Mouse (Mus musculus): Measurements from ENCODE around the gene Axin2. TPM values are rescaled to one million over a fixed set of nuclear protein-coding genes. Genes with fewer than 3 reads are reported as not detected.

Axin2 gene
- polyA plus RNA-seq, 1 experiment from 2014 or later = 2.7 TPM

- H3K36me3 ChIP-seq (ENCODE audit: control insufficient read depth, insufficient read depth, low read length) = no peaks in the 10 kb centered on the region
- H3K27ac ChIP-seq (replicated peaks) = no peak overlapping the region
- H3K9ac ChIP-seq (ENCODE audit: low read length) = no peak overlapping the region
- 79% methylated on average over 6 of the region's 6 CpGs for WGBS
- no peaks in the 10 kb centered on the region for H3K9me3 ChIP-seq (ENCODE audit: control insufficient read depth, low read length)
- ATAC-seq (ENCODE audit: low FRiP score, low TSS enrichment) (no peak), DNase-seq (ENCODE audit: low spot score) (no peak)
- H3K4me1 ChIP-seq (replicated peaks; ENCODE audit: control insufficient read depth, insufficient read depth) = peaks cover 3% of the 10 kb centered on the region; the same call in 1 of the 2 replicates
- no peak overlapping the region for H3K4me2 ChIP-seq (replicated peaks; ENCODE audit: low read depth)
- H3K4me3 ChIP-seq (ENCODE audit: low read depth, low read length) = no peak overlapping the region
- TF ChIP-seq EP300 (optimal IDR thresholded peaks at IDR 0.05) (no peak), CTCF (IDR thresholded peaks at IDR 0.05; ENCODE audit: low read depth) (no peak)
- H3K27me3 ChIP-seq (ENCODE audit: control insufficient read depth, insufficient read depth, low read length) = no peaks in the 10 kb centered on the region
These were observed 21.7 kb upstream of the Axin2 start for GRCm38 (mm10) chr11:108898483-108898882.

DNA sequence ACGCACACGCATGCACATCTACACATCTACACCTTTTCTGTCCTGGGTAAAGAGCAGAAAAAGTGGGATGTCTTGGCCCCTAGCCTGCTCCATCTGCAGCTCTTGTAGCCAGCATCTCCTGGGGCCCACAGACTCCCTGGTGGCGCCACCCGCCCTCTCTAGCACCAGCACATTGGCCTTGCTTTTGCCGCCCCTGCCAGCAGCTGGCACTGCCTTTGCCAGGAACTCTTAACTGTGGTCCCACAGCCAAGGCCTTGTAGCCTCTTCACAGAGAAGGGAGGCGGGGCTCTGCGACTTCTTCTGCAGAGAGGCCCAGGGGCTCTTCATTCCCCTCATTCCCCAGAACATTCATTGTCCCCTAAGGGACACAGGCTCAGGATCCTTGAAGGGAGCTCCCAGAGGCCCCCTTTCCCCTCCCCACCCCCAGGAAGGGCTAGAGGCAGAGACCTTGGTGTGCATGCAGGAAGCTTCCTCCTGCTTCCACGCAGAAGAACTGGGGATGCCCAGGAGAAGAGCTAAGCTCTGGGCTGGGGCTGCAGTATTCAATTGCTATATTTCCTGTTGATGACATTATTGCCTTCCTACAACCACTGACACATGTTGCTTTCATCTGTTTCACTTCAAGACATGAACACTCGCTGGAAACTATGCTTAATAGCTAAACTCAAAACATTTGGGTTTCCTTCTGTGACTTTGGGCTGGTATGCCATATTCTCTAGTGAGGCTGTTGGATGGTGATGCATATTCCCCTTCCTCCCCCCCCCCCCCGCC is 19.2 kb upstream of the Axin2 start:
- TF ChIP-seq CTCF (IDR thresholded peaks at IDR 0.05; ENCODE audit: low read depth) (no peak), EP300 (optimal IDR thresholded peaks at IDR 0.05) (no peak)
- no peak overlapping the region for H3K9ac ChIP-seq (ENCODE audit: low read length)
- no peaks in the 10 kb centered on the region for H3K36me3 ChIP-seq (ENCODE audit: control insufficient read depth, insufficient read depth, low read length)
- no peak overlapping the region for H3K4me3 ChIP-seq (ENCODE audit: low read depth, low read length)
- WGBS = 74% methylated on average over 9 of the region's 10 CpGs
- DNase-seq (ENCODE audit: low spot score) = no peak
- no peaks in the 10 kb centered on the region for H3K9me3 ChIP-seq (ENCODE audit: control insufficient read depth, low read length)
- H3K27me3 ChIP-seq (ENCODE audit: control insufficient read depth, insufficient read depth, low read length) = no peaks in the 10 kb centered on the region
- H3K4me2 ChIP-seq (replicated peaks; ENCODE audit: low read depth) = no peak overlapping the region
- no peak for ATAC-seq (ENCODE audit: low FRiP score, low TSS enrichment)
- H3K4me1 ChIP-seq (replicated peaks; ENCODE audit: control insufficient read depth, insufficient read depth) = peaks cover 3% of the 10 kb centered on the region; the same call in 1 of the 2 replicates
- no peak overlapping the region for H3K27ac ChIP-seq (replicated peaks)

GRCm38 (mm10) chr11:108901670-108902069 is 18.5 kb upstream of the Axin2 start:
- TF ChIP-seq EP300 (optimal IDR thresholded peaks at IDR 0.05) = no peak
- no peak for TF ChIP-seq CTCF (IDR thresholded peaks at IDR 0.05; ENCODE audit: low read depth)
- H3K27ac ChIP-seq (replicated peaks) = no peak overlapping the region
- peaks cover 3% of the 10 kb centered on the region; the same call in 1 of the 2 replicates for H3K4me1 ChIP-seq (replicated peaks; ENCODE audit: control insufficient read depth, insufficient read depth)
- H3K9me3 ChIP-seq (ENCODE audit: control insufficient read depth, low read length) = no peaks in the 10 kb centered on the region
- DNase-seq (ENCODE audit: low spot score) = no peak
- no peak overlapping the region for H3K4me3 ChIP-seq (ENCODE audit: low read depth, low read length)
- 72% methylated on average over 7 of the region's 7 CpGs for WGBS
- H3K4me2 ChIP-seq (replicated peaks; ENCODE audit: low read depth) = no peak overlapping the region
- no peak overlapping the region for H3K9ac ChIP-seq (ENCODE audit: low read length)
- H3K27me3 ChIP-seq (ENCODE audit: control insufficient read depth, insufficient read depth, low read length) = no peaks in the 10 kb centered on the region
- no peaks in the 10 kb centered on the region for H3K36me3 ChIP-seq (ENCODE audit: control insufficient read depth, insufficient read depth, low read length)
- no peak for ATAC-seq (ENCODE audit: low FRiP score, low TSS enrichment)

GRCm38 (mm10) chr11:108902303-108902702 is 17.8 kb upstream of the Axin2 start:
- Histone ChIP-seq H3K4me2 (replicated peaks; ENCODE audit: low read depth) (no peak overlapping the region), H3K36me3 (ENCODE audit: control insufficient read depth, insufficient read depth, low read length) (no peaks in the 10 kb centered on the region), H3K4me3 (ENCODE audit: low read depth, low read length) (no peak overlapping the region), H3K27ac (replicated peaks) (no peak overlapping the region), H3K9me3 (ENCODE audit: control insufficient read depth, low read length) (no peaks in the 10 kb centered on the region), H3K27me3 (ENCODE audit: control insufficient read depth, insufficient read depth, low read length) (no peaks in the 10 kb centered on the region), H3K4me1 (replicated peaks; ENCODE audit: control insufficient read depth, insufficient read depth) (peaks cover 3% of the 10 kb centered on the region; the same call in 1 of the 2 replicates), H3K9ac (ENCODE audit: low read length) (no peak overlapping the region)
- TF ChIP-seq CTCF (IDR thresholded peaks at IDR 0.05; ENCODE audit: low read depth) (no peak), EP300 (optimal IDR thresholded peaks at IDR 0.05) (no peak)
- WGBS = 79% methylated on average over 4 of the region's 4 CpGs
- DNase-seq (ENCODE audit: low spot score) (no peak), ATAC-seq (ENCODE audit: low FRiP score, low TSS enrichment) (no peak)

DNA sequence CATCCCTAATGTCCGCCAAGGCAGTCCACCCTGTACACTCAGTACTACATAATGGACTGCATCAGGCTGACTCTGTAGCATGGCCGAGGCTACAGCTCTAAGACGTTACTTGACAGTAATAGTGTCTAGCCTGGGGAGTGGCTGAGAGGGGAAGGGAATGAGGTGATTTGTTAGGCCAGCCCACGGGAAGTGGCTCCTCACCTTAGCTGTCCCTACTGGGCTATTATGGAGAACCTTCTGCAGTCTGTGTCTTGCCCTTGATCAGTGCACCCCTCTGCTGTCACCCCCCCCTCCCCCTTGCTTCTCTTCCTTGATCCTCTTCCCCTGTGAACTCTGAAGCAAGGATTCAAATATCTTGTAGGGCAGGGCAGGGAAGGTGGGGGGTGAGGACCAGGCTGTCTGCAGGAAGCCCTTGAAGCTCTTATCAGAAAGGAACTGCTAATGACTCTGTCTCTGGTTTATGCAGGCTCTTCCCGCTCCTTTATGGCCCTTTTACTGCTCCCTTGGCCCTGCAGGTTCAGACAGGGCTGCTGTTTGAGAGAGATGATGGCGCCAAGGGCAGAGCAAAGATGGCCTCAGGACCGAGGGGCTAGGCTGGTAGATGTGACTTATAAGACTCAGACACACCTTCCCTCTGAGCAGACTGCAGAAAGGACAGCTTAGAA is 13.4 kb upstream of the Axin2 start:
- Histone ChIP-seq H3K36me3 (ENCODE audit: control insufficient read depth, insufficient read depth, low read length) (no peaks in the 10 kb centered on the region), H3K4me2 (replicated peaks; ENCODE audit: low read depth) (no peak overlapping the region), H3K27me3 (ENCODE audit: control insufficient read depth, insufficient read depth, low read length) (no peaks in the 10 kb centered on the region), H3K4me3 (ENCODE audit: low read depth, low read length) (no peak overlapping the region), H3K27ac (replicated peaks) (no peak overlapping the region), H3K9me3 (ENCODE audit: control insufficient read depth, low read length) (no peaks in the 10 kb centered on the region), H3K9ac (ENCODE audit: low read length) (no peak overlapping the region), H3K4me1 (replicated peaks; ENCODE audit: control insufficient read depth, insufficient read depth) (peaks cover 4% of the 10 kb centered on the region; the same call in 1 of the 2 replicates)
- 55% methylated on average over 7 of the region's 7 CpGs for WGBS
- TF ChIP-seq CTCF (IDR thresholded peaks at IDR 0.05; ENCODE audit: low read depth) (no peak), EP300 (optimal IDR thresholded peaks at IDR 0.05) (no peak)
- ATAC-seq (ENCODE audit: low FRiP score, low TSS enrichment) (no peak), DNase-seq (ENCODE audit: low spot score) (no peak)
